Mouse (Mus musculus): ENCODE results near the gene Cgrrf1. TPM values are rescaled to one million over a fixed set of nuclear protein-coding genes. Genes with fewer than 3 reads are reported as not detected.
"Not testable (repeated sequence)": the region's sequence is repeated elsewhere in the genome, so short reads cannot be mapped to it uniquely, and the experiment has no call there.

The Cgrrf1 gene
- polyA plus RNA-seq, 1 experiment from 2014 or later = 28.7 TPM

DNA sequence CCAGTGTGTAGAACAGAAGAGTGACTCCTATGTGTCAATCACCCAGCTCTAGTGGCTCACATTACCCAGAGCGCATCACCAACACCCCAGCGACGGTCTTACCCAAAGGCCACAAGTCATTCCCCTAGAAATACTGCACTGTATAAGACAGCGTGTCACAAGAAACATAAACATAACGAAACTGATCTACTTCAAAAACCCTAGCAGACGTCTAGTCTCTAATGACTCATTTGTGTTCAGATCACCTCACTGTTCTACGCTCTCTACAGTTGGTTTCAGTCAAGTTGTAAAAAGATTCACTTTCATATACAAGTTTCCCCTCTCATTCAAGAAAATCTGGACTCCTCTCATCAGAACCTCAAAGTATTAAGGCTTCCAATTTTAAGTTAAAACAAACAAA lies 13.2 kb upstream of the Cgrrf1 start:
- TF ChIP-seq EP300 (optimal IDR thresholded peaks at IDR 0.05) (no peak), CTCF (IDR thresholded peaks at IDR 0.05; ENCODE audit: low read depth) (no peak)
- ATAC-seq (ENCODE audit: low FRiP score, low TSS enrichment) = no peak

DNA sequence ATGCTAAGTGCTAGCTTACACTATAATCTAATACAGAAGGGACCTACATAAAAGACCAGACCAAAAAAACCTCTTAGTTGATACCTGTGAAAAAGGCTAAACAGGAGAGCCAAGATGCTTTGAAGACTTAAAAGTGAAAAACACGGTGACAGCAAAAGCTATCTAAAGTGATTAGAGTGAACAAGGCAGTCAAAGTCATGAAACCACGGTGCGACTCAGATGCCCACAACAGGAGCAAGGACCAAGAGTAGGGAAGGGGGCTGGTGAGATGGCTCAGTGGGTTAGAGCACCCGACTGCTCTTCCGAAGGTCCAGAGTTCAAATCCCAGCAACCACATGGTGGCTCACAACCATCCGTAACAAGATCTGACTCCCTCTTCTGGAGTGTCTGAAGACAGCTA lies 12.0 kb upstream of the Cgrrf1 start:
- not testable (repeated sequence) for DNase-seq (ENCODE audit: low spot score); H3K36me3 ChIP-seq (ENCODE audit: control insufficient read depth, insufficient read depth, low read length); H3K4me3 ChIP-seq (ENCODE audit: low read depth, low read length); H3K27ac ChIP-seq (replicated peaks); H3K27me3 ChIP-seq (ENCODE audit: control insufficient read depth, insufficient read depth, low read length); H3K9ac ChIP-seq (ENCODE audit: low read length); H3K4me1 ChIP-seq (replicated peaks; ENCODE audit: control insufficient read depth, insufficient read depth); H3K4me2 ChIP-seq (replicated peaks; ENCODE audit: low read depth); H3K9me3 ChIP-seq (ENCODE audit: control insufficient read depth, low read length); ATAC-seq (ENCODE audit: low FRiP score, low TSS enrichment)
- WGBS = 87% methylated on average over 5 of the region's 6 CpGs

More for the DNA sequence above, 13.2 kb upstream of the Cgrrf1 start:
- H3K27ac ChIP-seq (replicated peaks) = no peak overlapping the region
- H3K36me3 ChIP-seq (ENCODE audit: control insufficient read depth, insufficient read depth, low read length) = peaks cover 4% of the 10 kb centered on the region; the same call in 1 of the 2 replicates
- no peak overlapping the region for H3K4me3 ChIP-seq (ENCODE audit: low read depth, low read length)
- H3K4me2 ChIP-seq (replicated peaks; ENCODE audit: low read depth) = no peak overlapping the region
- H3K9ac ChIP-seq (ENCODE audit: low read length) = no peak overlapping the region
- no peak for DNase-seq (ENCODE audit: low spot score)
- H3K27me3 ChIP-seq (ENCODE audit: control insufficient read depth, insufficient read depth, low read length) = no peaks in the 10 kb centered on the region
- 0 out of 2 replicates have a peak, but pooled peaks cover 2% of the 10 kb centered on the region for H3K4me1 ChIP-seq (replicated peaks; ENCODE audit: control insufficient read depth, insufficient read depth)
- WGBS = 74% methylated on average over 7 of the region's 7 CpGs
- no peaks in the 10 kb centered on the region for H3K9me3 ChIP-seq (ENCODE audit: control insufficient read depth, low read length)

DNA sequence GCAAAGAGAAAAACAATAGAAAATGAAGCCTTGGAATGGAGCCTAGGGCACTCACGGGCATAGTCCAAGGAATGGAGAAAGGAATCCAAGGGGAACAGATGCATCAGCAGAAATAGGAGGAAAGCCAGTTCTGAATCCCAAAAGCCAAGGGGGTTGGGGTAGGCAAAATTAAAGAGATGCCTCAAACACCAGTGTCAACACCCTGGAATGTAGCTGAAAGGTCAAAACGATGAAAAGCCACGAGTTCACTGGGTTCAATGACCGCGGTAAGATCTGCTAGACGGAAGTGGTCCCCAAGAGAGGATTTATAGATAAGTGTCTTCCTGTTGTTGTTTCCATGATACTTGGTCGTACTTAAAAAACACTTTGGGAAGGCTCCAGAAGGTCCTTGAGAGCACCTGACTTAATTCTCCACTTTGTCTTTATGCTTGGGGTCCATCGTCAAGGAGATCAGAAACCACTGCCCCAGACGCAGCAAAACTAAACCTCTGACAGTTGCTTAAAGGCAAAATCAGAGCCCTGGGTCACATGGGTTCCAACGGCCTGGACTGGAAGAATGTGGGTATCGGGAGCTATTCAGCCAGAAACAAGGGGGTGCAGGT lies 10.6 kb upstream of the Cgrrf1 start:
- H3K36me3 ChIP-seq (ENCODE audit: control insufficient read depth, insufficient read depth, low read length) = no peaks in the 10 kb centered on the region
- H3K9ac ChIP-seq (ENCODE audit: low read length) = peak overlapping the region; percentile 94
- TF ChIP-seq EP300 (optimal IDR thresholded peaks at IDR 0.05) (no peak), CTCF (IDR thresholded peaks at IDR 0.05; ENCODE audit: low read depth) (no peak)
- H3K27me3 ChIP-seq (ENCODE audit: control insufficient read depth, insufficient read depth, low read length) = no peaks in the 10 kb centered on the region
- no peaks in the 10 kb centered on the region for H3K9me3 ChIP-seq (ENCODE audit: control insufficient read depth, low read length)
- peak overlapping the region; percentile 95 for H3K4me3 ChIP-seq (ENCODE audit: low read depth, low read length)
- ATAC-seq (ENCODE audit: low FRiP score, low TSS enrichment) (peak; percentile 6; the same call in 1 of the 2 replicates), DNase-seq (ENCODE audit: low spot score) (peak; percentile 17)
- H3K27ac ChIP-seq (replicated peaks) = peak overlapping the region; percentile 94
- H3K4me1 ChIP-seq (replicated peaks; ENCODE audit: control insufficient read depth, insufficient read depth) = 0 out of 2 replicates have a peak, but pooled peaks cover 2% of the 10 kb centered on the region
- peak overlapping the region; percentile 66 for H3K4me2 ChIP-seq (replicated peaks; ENCODE audit: low read depth)
- WGBS = under 1% methylated on average over 11 of the region's 11 CpGs

DNA sequence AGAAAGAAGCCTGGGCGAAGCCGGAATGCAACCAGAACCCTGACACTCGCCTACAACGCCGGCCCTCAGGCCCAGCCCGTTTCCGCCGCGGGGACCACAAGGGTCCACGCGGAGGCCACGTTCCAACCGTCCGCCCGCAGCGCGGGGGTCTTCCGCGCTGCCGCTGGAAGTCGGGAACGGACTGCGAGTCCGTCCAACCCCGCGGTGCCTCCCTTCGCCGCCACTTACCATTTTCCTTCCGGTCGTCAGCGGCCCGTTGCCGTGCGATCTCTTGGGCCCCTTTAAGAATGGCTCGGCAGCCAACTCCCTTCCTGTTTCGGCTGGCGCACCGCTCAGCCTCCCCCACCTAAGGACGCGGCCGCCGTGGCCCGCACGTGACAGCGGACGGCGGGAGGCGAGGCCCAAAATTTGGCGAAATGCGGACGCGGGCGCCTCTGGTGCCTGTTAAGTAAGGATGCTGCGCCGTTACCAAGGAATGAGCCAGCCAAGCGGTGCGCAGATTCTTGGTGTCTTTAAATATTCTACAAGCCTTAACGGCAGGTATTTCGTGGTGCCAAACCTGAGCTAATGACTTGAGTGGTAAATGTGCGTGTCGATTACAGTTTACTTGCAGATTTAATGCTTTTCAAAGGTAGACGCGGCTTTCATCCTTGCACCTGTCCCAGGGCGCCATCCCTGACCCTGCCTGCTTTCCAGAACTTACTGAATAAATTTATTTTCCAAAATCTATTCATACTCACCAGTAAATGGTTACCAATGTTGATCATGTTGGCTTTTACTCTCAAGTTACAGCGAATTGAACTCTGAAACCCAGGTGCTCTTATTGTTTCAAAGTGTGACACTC lies 9.8 kb upstream of the Cgrrf1 start, which contains the start of gene Gmfb:
TSS of gene Gmfb (minus strand) at position 370 of the 844 bp plus-strand sequence.
- Histone ChIP-seq H3K4me3 (ENCODE audit: low read depth, low read length) (peak within 1 kb of the TSS; percentile 95), H3K9ac (ENCODE audit: low read length) (peak within 1 kb of the TSS; percentile 94), H3K4me1 (replicated peaks; ENCODE audit: control insufficient read depth, insufficient read depth) (0 out of 2 replicates have a peak, but pooled peaks cover 2% of the 10 kb centered on the region), H3K9me3 (ENCODE audit: control insufficient read depth, low read length) (no peaks in the 10 kb centered on the region), H3K36me3 (ENCODE audit: control insufficient read depth, insufficient read depth, low read length) (no peaks in the 10 kb centered on the region), H3K4me2 (replicated peaks; ENCODE audit: low read depth) (peak within 1 kb of the TSS; percentile 66), H3K27me3 (ENCODE audit: control insufficient read depth, insufficient read depth, low read length) (no peaks in the 10 kb centered on the region), H3K27ac (replicated peaks) (peak within 1 kb of the TSS; percentile 94)
- DNase-seq (ENCODE audit: low spot score) (peak; percentile 96), ATAC-seq (ENCODE audit: low FRiP score, low TSS enrichment) (peak; percentile 96)
- WGBS = under 1% methylated on average over 65 of the region's 65 CpGs
- TF ChIP-seq EP300 (optimal IDR thresholded peaks at IDR 0.05) (peak; percentile 93), CTCF (IDR thresholded peaks at IDR 0.05; ENCODE audit: low read depth) (peak; percentile 56)

DNA sequence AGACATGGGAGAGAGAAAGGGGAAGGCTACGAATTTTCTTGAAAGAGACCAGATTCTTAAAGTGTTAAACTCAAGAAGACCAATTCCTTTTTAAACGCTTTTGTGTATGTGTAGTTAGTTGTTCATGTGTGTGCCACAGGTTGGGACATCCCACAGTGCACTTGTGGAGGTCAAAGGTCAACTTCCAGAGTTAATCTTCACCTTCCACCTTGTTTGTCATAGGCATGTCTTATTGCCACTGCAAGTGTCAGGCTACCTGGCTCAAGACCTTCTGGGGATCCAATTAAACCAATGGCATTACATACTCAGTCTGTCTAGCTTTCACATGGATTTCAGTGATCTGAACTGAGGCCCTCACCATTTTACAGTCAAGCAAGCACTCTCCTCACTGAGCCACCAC lies 7.9 kb upstream of the Cgrrf1 start:
- 72% methylated on average over 2 of the region's 2 CpGs for WGBS
- no peaks in the 10 kb centered on the region for H3K27me3 ChIP-seq (ENCODE audit: control insufficient read depth, insufficient read depth, low read length)
- DNase-seq (ENCODE audit: low spot score) = no peak
- no peak overlapping the region for H3K4me3 ChIP-seq (ENCODE audit: low read depth, low read length)
- H3K4me2 ChIP-seq (replicated peaks; ENCODE audit: low read depth) = no peak overlapping the region
- H3K36me3 ChIP-seq (ENCODE audit: control insufficient read depth, insufficient read depth, low read length) = no peaks in the 10 kb centered on the region
- no peaks in the 10 kb centered on the region for H3K9me3 ChIP-seq (ENCODE audit: control insufficient read depth, low read length)
- TF ChIP-seq CTCF (IDR thresholded peaks at IDR 0.05; ENCODE audit: low read depth) (no peak), EP300 (optimal IDR thresholded peaks at IDR 0.05) (no peak)
- ATAC-seq (ENCODE audit: low FRiP score, low TSS enrichment) = no peak
- no peak overlapping the region for H3K9ac ChIP-seq (ENCODE audit: low read length)
- no peak overlapping the region for H3K27ac ChIP-seq (replicated peaks)
- H3K4me1 ChIP-seq (replicated peaks; ENCODE audit: control insufficient read depth, insufficient read depth) = 0 out of 2 replicates have a peak, but pooled peaks cover 2% of the 10 kb centered on the region

DNA sequence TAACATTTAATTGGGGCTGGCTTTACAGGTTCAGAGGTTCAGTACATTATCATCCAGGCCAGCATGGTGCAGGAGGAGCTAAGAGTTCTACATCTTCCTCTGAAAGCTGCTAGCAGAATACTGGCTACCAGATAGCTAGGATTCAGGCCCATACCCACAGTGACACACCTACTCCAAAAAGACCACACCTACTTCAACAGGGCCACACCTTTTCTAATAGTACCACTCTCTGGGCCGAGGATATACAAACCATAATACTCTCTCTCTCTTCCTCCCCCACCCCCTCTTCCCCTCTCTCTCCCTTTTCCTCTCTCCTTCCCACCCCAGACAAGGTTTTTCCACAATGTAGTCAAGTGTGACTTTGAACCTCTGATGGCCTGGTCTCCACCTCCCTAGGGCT lies 4.5 kb upstream of the Cgrrf1 start:
- H3K4me3 ChIP-seq (ENCODE audit: low read depth, low read length) = no peak overlapping the region
- no peaks in the 10 kb centered on the region for H3K9me3 ChIP-seq (ENCODE audit: control insufficient read depth, low read length)
- H3K9ac ChIP-seq (ENCODE audit: low read length) = no peak overlapping the region
- H3K4me2 ChIP-seq (replicated peaks; ENCODE audit: low read depth) = no peak overlapping the region
- no peak for TF ChIP-seq CTCF (IDR thresholded peaks at IDR 0.05; ENCODE audit: low read depth)
- no peak for TF ChIP-seq EP300 (optimal IDR thresholded peaks at IDR 0.05)
- no peaks in the 10 kb centered on the region for H3K4me1 ChIP-seq (replicated peaks; ENCODE audit: control insufficient read depth, insufficient read depth)
- H3K36me3 ChIP-seq (ENCODE audit: control insufficient read depth, insufficient read depth, low read length) = no peaks in the 10 kb centered on the region
- no peaks in the 10 kb centered on the region for H3K27me3 ChIP-seq (ENCODE audit: control insufficient read depth, insufficient read depth, low read length)
- H3K27ac ChIP-seq (replicated peaks) = no peak overlapping the region
- DNase-seq (ENCODE audit: low spot score) (no peak), ATAC-seq (ENCODE audit: low FRiP score, low TSS enrichment) (no peak)
- WGBS = 46% methylated on average over 1 of the region's 1 CpGs
